ENCODE assay signal across 8 mouse cellular contexts in genomic region chr19:6934195-6934977, GRCm38 (mm10). TPM values are rescaled to one million over a fixed set of nuclear protein-coding genes. Genes with fewer than 3 reads are reported as not detected.
A peak's percentile ranks its signal among the peaks of the same experiment; 100 is the strongest.
DNase-seq lines count a peak whose midpoint lies in the region; ATAC-seq and TF ChIP-seq lines count a peak whose summit lies in the region.

Gene Kcnk4 (minus strand): TSS chr19:6934515.

- TF ChIP-seq CTCF in thymus, adult 2 months (IDR thresholded peaks at IDR 0.05; ENCODE audit: borderline replicate concordance, control insufficient read depth, extremely low read depth, insufficient read depth, low read length, poor library complexity), result no peak

- H3K27me3 ChIP-seq in kidney, embryonic 16.5 days (ENCODE audit: insufficient read depth, low read length), result peaks cover 65% of the 10 kb centered on the region
- H3K27me3 ChIP-seq in embryonic facial prominence, embryonic 14.5 days (replicated peaks; ENCODE audit: control insufficient read depth, insufficient read depth, low read length), result peaks cover 64% of the 10 kb centered on the region
- H3K27me3 ChIP-seq in intestine, embryonic 16.5 days (replicated peaks; ENCODE audit: control insufficient read depth, insufficient read depth, low read length), result peaks cover 29% of the 10 kb centered on the region
- H3K27me3 ChIP-seq in midbrain, embryonic 14.5 days (ENCODE audit: control insufficient read depth, insufficient read depth, low read length), result peaks cover 59% of the 10 kb centered on the region
- H3K27me3 ChIP-seq in thymus, adult 2 months (ENCODE audit: control insufficient read depth, insufficient read depth, low read length), result peaks cover 17% of the 10 kb centered on the region; the same call in 1 of the 2 replicates

- H3K27ac ChIP-seq in kidney, embryonic 16.5 days (ENCODE audit: low read length), result no peak within 1 kb of the TSS
- no peak within 1 kb of the TSS for H3K27ac ChIP-seq in embryonic facial prominence, embryonic 14.5 days (replicated peaks; ENCODE audit: low read depth, low read length)
- H3K27ac ChIP-seq in intestine, embryonic 16.5 days (ENCODE audit: low read length), result no peak within 1 kb of the TSS
- H3K27ac ChIP-seq in midbrain, embryonic 14.5 days (replicated peaks; ENCODE audit: low read depth, low read length), result no peak within 1 kb of the TSS
- H3K27ac ChIP-seq in thymus, adult 2 months (ENCODE audit: control insufficient read depth, insufficient read depth, low read length), result no peak within 1 kb of the TSS

- H3K4me3 ChIP-seq in kidney, embryonic 16.5 days (ENCODE audit: low read length), result peak within 1 kb of the TSS; percentile 50
- peak within 1 kb of the TSS; percentile 37 for H3K4me3 ChIP-seq in embryonic facial prominence, embryonic 14.5 days (ENCODE audit: low read depth, low read length)
- peak within 1 kb of the TSS; percentile 48 for H3K4me3 ChIP-seq in intestine, embryonic 16.5 days (ENCODE audit: low read length)
- H3K4me3 ChIP-seq in midbrain, embryonic 14.5 days (replicated peaks; ENCODE audit: low read depth, low read length), result peak within 1 kb of the TSS; percentile 39
- H3K4me3 ChIP-seq in thymus, adult 2 months (ENCODE audit: control insufficient read depth, insufficient read depth, low read length), result no peak within 1 kb of the TSS

- no peak for DNase-seq in kidney, adult 8-10 months
- no peak for DNase-seq in embryonic facial prominence, embryonic 14.5 days (ENCODE audit: low spot score)
- no peak for DNase-seq in midbrain, embryonic 14.5 days
- DNase-seq in ovary, postnatal 36 days (ENCODE audit: low spot score), result no peak
- no peak for DNase-seq in urinary bladder, postnatal 10 days (ENCODE audit: low spot score)
- no peak for DNase-seq in thymus, adult 2 months

- H3K36me3 ChIP-seq in kidney, embryonic 16.5 days (ENCODE audit: insufficient read depth, low read length), result no peaks in the 10 kb centered on the region
- no peaks in the 10 kb centered on the region for H3K36me3 ChIP-seq in embryonic facial prominence, embryonic 14.5 days (ENCODE audit: control insufficient read depth, insufficient read depth, low read length)
- H3K36me3 ChIP-seq in intestine, embryonic 16.5 days (ENCODE audit: control insufficient read depth, insufficient read depth, low read length), result no peaks in the 10 kb centered on the region
- peaks cover 9% of the 10 kb centered on the region; the same call in 1 of the 2 replicates for H3K36me3 ChIP-seq in midbrain, embryonic 14.5 days (ENCODE audit: control insufficient read depth, insufficient read depth, low read length)
- H3K36me3 ChIP-seq in thymus, adult 2 months (ENCODE audit: control insufficient read depth, insufficient read depth, low read length), result no peaks in the 10 kb centered on the region

- TF ChIP-seq POLR2A in thymus, adult 2 months (IDR thresholded peaks at IDR 0.05; ENCODE audit: control insufficient read depth, extremely low read depth, insufficient read depth, low read length, poor library complexity), result no peak

- peaks cover 24% of the 10 kb centered on the region for H3K4me1 ChIP-seq in kidney, embryonic 16.5 days (ENCODE audit: insufficient read depth, low read length)
- peaks cover 6% of the 10 kb centered on the region; the same call in 1 of the 2 replicates for H3K4me1 ChIP-seq in embryonic facial prominence, embryonic 14.5 days (ENCODE audit: control insufficient read depth, insufficient read depth, low read length)
- H3K4me1 ChIP-seq in intestine, embryonic 16.5 days (ENCODE audit: control insufficient read depth, insufficient read depth, low read length), result peaks cover 16% of the 10 kb centered on the region
- H3K4me1 ChIP-seq in midbrain, embryonic 14.5 days (ENCODE audit: control insufficient read depth, insufficient read depth, low read length), result peaks cover 13% of the 10 kb centered on the region
- peaks cover 7% of the 10 kb centered on the region for H3K4me1 ChIP-seq in thymus, adult 2 months (replicated peaks; ENCODE audit: control insufficient read depth, insufficient read depth, low read length)

- no peaks in the 10 kb centered on the region for H3K9me3 ChIP-seq in kidney, embryonic 16.5 days (ENCODE audit: low read length)
- no peaks in the 10 kb centered on the region for H3K9me3 ChIP-seq in embryonic facial prominence, embryonic 14.5 days (ENCODE audit: control insufficient read depth, low read length)
- no peaks in the 10 kb centered on the region for H3K9me3 ChIP-seq in intestine, embryonic 16.5 days (ENCODE audit: control insufficient read depth, low read length)
- no peaks in the 10 kb centered on the region for H3K9me3 ChIP-seq in midbrain, embryonic 14.5 days (ENCODE audit: control insufficient read depth, low read length)

- H3K9ac ChIP-seq in kidney, embryonic 16.5 days (replicated peaks; ENCODE audit: low read length), result peak within 1 kb of the TSS; percentile 66
- peak within 1 kb of the TSS; percentile 52 for H3K9ac ChIP-seq in embryonic facial prominence, embryonic 14.5 days (ENCODE audit: low read depth, low read length)
- H3K9ac ChIP-seq in intestine, embryonic 16.5 days (ENCODE audit: low read depth, low read length), result peak within 1 kb of the TSS; percentile 66
- peak within 1 kb of the TSS; percentile 45; the same call in 1 of the 2 replicates for H3K9ac ChIP-seq in midbrain, embryonic 14.5 days (replicated peaks; ENCODE audit: low read length)

- no peak; the same call in 1 of the 2 replicates for ATAC-seq in kidney, embryonic 16.5 days (ENCODE audit: low FRiP score, low TSS enrichment)
- no peak for ATAC-seq in embryonic facial prominence, embryonic 14.5 days (ENCODE audit: low read depth)
- ATAC-seq in intestine, embryonic 16.5 days, result 0 out of 2 replicates have a peak, but pooled peaks have one; percentile 7
- no peak for ATAC-seq in midbrain, embryonic 14.5 days (ENCODE audit: low FRiP score, low TSS enrichment)

- H3K4me2 ChIP-seq in kidney, embryonic 16.5 days (replicated peaks; ENCODE audit: low read depth, low read length), result peak within 1 kb of the TSS; percentile 93
- H3K4me2 ChIP-seq in embryonic facial prominence, embryonic 14.5 days (ENCODE audit: low read depth, low read length), result peak within 1 kb of the TSS; percentile 61
- H3K4me2 ChIP-seq in intestine, embryonic 16.5 days (ENCODE audit: low read depth, low read length), result peak within 1 kb of the TSS; percentile 92
- peak within 1 kb of the TSS; percentile 68 for H3K4me2 ChIP-seq in midbrain, embryonic 14.5 days (ENCODE audit: low read length)

- WGBS in kidney, embryonic 16.5 days, result 15% methylated on average over 18 of the region's 23 CpGs
- 11% methylated on average over 17 of the region's 23 CpGs for WGBS in embryonic facial prominence, embryonic 14.5 days
- WGBS in intestine, embryonic 16.5 days, result 11% methylated on average over 23 of the region's 23 CpGs
- 12% methylated on average over 23 of the region's 23 CpGs for WGBS in midbrain, embryonic 14.5 days
- 23% methylated on average over 23 of the region's 23 CpGs for WGBS in thymus, adult 2 months

RNA-seq across cellular contexts. Expression of gene Kcnk4, which starts in this region (rescaled TPM):
- polyA plus RNA-seq in kidney, embryonic 16.5 days (2015; fragmentation: Nextera tagmentation; extraction: Ambion mirVana), result 0.42 and 0.71 TPM in 2 replicates
- 1.0 and 1.6 TPM in 2 replicates for polyA plus RNA-seq in embryonic facial prominence, embryonic 14.5 days (2014; fragmentation: Nextera tagmentation; extraction: Ambion mirVana)
- 0.45 and 0.48 TPM in 2 replicates for polyA plus RNA-seq in intestine, embryonic 16.5 days (2015; fragmentation: Nextera tagmentation; extraction: Ambion mirVana)
- 1.9 and 3.4 TPM in 2 replicates for polyA plus RNA-seq in midbrain, embryonic 14.5 days (2014; fragmentation: Nextera tagmentation; extraction: Ambion mirVana)
- polyA plus RNA-seq in thymus, adult 2 months (2012; rRNA removed), result 1.5 and 1.8 TPM in 2 replicates

Comparison
In these comparisons a context has a peak if more than half of its experiments do, and no peak if none do; other contexts are left out.
1. Peak in ATAC-seq, H3K4me3 ChIP-seq, H3K9ac ChIP-seq and H3K4me2 ChIP-seq in intestine, embryonic 16.5 days; RNA of the gene not detected or under 1 TPM.